Mouse (Mus musculus) lung, adult 18-20 months (tissue): ENCODE data around the gene Ankrd13b.

Experiments
- DNase-seq, 2 experiments: peaks; one replicate each; pipeline ENCODE4 v3.0.0; 2022; ENCODE audit warnings: mixed read lengths in 2 of 2

Ankrd13b gene

GRCm38 (mm10) chr11:77491502-77492291 lies 2.2 kb upstream of the Ankrd13b start:
- DNase-seq, result peak; percentile 67 to 71

DNA sequence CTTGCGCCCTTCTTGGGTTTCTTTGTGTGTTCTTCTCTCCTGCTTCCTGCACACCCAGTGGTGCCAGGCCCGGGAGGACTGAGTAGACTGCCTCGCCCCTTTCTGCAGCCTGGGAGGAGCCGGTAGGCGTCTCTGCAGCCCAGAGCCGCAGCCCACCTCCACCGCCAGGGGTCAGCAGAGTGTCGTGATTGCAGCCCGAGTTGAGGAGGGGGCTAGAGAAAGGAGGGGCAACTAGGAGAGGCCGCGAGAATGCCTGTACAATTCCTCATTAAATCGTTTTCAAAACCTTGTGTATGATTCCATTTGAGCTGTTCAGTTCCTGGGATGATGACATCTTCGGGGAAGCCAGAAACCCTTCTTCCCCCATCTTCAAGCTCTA lies 1.6 kb upstream of the Ankrd13b start:
- peak; percentile 87 to 91 for DNase-seq

GRCm38 (mm10) chr11:77490451-77490850 lies 973 bp upstream of the Ankrd13b start:
- no peak for DNase-seq

GRCm38 (mm10) chr11:77488771-77489581 lies 502 bp downstream of the Ankrd13b start:
- no peak for DNase-seq

DNA sequence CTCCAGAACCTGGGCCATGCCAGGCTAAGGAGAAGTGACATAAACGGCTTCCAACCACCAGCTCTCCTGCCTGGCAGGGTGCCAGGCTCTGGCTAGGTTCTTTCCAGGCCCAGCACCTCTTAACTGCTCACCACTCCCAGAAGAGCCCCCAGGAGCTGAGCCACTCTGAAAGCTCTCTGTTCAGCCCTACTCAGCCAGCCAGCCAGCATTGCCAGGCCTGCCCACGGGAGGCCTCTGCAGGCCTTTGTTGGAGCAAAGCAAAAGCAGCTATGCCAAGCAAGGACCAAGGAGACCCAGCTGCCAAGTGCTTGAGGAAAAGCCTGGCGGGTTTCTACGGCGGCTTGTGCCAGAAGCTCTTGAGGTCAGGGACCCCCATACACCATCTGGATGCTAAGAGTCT lies 2.7 kb downstream of the Ankrd13b start:
- no peak for DNase-seq

GRCm38 (mm10) chr11:77485229-77485628 lies 4.2 kb downstream of the Ankrd13b start:
- no peak for DNase-seq

DNA sequence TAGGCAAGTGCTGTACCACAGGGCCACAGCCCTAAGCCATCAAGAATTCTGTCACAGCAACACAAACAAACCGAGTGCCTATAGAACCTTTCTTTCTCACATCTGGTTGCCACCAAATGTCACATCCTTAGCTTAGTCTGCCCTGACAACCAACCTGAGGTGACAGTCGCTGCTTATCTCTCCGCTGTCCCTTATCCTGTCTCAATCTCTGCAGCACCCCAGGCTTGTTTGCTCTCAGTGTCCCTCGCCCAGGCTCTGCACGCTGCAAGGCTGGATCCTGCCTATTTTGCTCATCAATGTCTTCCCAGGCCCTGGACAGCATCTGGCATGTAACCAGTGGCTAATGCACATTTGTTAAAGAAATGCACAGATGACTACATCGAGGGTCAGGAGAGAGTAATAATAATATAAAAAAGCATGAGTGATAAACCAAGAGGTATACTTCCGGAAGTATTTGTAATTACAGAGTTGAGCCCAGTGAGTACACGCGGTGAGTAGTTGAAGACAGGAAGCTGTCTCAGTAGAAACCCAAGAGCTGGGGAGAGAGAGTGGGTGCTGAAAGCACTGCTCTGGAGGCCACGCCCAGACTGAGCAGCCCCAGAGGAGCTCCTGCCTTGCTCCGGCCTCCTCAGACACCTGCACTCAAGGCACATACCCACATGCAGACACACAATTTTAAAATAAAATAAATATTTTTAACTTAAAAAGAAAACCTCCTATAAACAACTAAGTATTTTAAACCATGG lies 5.8 kb downstream of the Ankrd13b start:
- DNase-seq, result no peak

- DNase-seq, result no peak
These were observed 6.4 kb downstream of the Ankrd13b start for GRCm38 (mm10) chr11:77483043-77483442.

DNA sequence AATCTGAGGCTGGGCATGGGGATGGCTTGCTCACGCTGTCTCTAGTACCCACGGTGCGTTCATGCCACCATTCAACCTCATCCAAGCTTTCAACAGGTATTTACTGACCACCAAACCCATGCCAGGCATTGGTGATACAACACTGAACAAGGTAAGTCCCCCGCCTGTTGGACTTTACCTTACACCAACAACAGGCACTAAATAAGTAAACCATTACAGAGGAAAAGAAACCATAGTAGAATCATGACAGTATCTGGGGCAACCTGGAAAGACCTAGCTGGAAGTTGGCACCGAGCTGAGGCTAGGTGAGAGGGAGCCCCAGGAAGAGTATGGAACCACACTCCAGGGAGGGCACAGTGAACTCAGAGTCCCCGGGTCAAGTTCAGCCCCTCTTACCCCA lies 12.6 kb downstream of the Ankrd13b start:
- DNase-seq, result no peak

GRCm38 (mm10) chr11:77476216-77476615 lies 13.3 kb downstream of the Ankrd13b start:
- DNase-seq, result no peak

- DNase-seq, result no peak
These were observed 16.7 kb downstream of the Ankrd13b start for GRCm38 (mm10) chr11:77472775-77473174.

GRCm38 (mm10) chr11:77471407-77471806 lies 18.1 kb downstream of the Ankrd13b start:
- DNase-seq, result no peak

DNA sequence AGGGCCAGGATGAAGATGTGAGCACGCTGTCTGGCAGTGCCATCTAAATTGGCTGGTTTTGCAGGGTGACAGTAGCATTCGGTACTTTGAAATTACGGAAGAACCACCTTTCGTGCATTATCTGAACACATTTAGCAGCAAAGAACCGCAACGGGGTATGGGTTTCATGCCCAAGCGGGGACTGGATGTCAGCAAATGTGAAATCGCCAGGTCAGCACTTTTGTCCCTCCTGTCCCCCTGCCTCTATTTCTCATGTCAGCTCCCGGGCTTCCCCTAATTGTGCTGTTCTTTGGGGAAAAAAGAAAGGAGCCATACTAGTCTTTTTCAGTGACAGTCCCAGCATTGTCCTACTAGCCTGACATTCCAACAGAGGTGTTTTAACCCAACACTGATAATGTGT lies 21.1 kb downstream of the Ankrd13b start:
- DNase-seq, result no peak

GRCm38 (mm10) chr11:77467784-77468183 lies 21.7 kb downstream of the Ankrd13b start:
- DNase-seq, result peak; percentile 78 to 84

DNA sequence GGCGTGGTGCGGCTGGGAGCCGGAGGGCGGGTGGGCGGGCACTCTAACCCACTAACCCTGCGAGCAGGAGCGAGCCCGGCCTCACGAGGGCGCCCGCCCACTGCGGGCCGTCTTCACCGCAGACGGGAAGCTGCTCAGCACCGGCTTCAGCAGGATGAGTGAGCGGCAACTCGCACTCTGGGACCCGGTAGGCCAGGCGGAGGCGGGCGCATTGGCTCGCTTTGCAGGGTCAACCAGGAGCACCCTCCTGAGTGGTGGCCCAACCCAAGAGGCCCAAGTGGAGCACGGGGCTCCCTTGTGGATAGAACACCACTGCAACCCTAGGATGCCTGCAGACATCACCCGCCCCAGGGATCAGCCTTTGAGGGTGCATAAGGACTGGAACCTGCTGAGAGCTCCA lies 22.3 kb downstream of the Ankrd13b start:
- peak; percentile 79 to 86 for DNase-seq

GRCm38 (mm10) chr11:77466544-77466943 lies 22.9 kb downstream of the Ankrd13b start:
- no peak for DNase-seq

GRCm38 (mm10) chr11:77465111-77465510 lies 24.4 kb downstream of the Ankrd13b start:
- no peak for DNase-seq

DNA sequence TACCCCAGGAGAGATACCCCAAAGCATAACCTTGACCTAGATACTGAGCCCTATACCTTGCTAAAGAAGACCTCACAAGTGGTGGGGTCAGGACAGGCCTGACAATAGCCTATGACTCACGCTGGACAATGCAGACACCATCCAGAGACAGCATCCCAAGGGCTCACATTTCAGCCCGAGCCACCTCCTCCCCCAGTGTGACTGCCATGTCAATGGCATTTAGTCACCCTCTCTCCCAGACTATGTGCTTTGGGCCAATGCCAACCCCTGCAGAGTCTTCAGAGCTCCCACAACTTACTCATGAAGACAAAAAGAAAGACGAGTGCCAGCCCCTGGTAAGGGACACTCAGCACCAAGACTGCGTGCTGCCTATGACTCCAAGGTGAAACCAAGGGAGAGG lies 24.8 kb downstream of the Ankrd13b start:
- peak in 1 of 2 experiments; percentile 47 for DNase-seq

- DNase-seq, result no peak
These were observed 25.7 kb downstream of the Ankrd13b start for GRCm38 (mm10) chr11:77463786-77464185.

- no peak for DNase-seq
These were observed 26.4 kb downstream of the Ankrd13b start for GRCm38 (mm10) chr11:77463101-77463445.

GRCm38 (mm10) chr11:77462283-77463100 lies 27.0 kb downstream of the Ankrd13b start, which contains the start of gene Coro6:
Gene Coro6, plus strand, starts transcription at chr11:77462411.
- DNase-seq, result peak; percentile 78 to 87

- DNase-seq, result no peak
These were observed 27.6 kb downstream of the Ankrd13b start for GRCm38 (mm10) chr11:77461856-77462255.
